ENCODE assay signal across 7 mouse cellular contexts in genomic region chr6:72362132-72363028, GRCm38 (mm10). TPM values are rescaled to one million over a fixed set of nuclear protein-coding genes. Genes with fewer than 3 reads are reported as not detected.
DNase-seq lines count a peak whose midpoint lies in the region; ATAC-seq and TF ChIP-seq lines count a peak whose summit lies in the region.

No protein-coding gene starts in this region.

- TF ChIP-seq POLR2A in small intestine, adult 2 months (IDR thresholded peaks at IDR 0.05; ENCODE audit: low read depth, low read length) = peak; percentile 93

- peaks cover 34% of the 10 kb centered on the region for H3K36me3 ChIP-seq in embryonic facial prominence, embryonic 10.5 days (replicated peaks)
- H3K36me3 ChIP-seq in intestine, postnatal 0 days (ENCODE audit: control insufficient read depth, insufficient read depth) = peaks cover 16% of the 10 kb centered on the region; the same call in 1 of the 2 replicates
- H3K36me3 ChIP-seq in midbrain, embryonic 12.5 days = peaks cover 32% of the 10 kb centered on the region
- H3K36me3 ChIP-seq in small intestine, adult 2 months (ENCODE audit: control insufficient read depth, insufficient read depth, low read length) = peaks cover 20% of the 10 kb centered on the region

- TF ChIP-seq CTCF in intestine, postnatal 0 days (IDR thresholded peaks at IDR 0.05; ENCODE audit: low read depth) = peak; percentile 64
- peak; percentile 49; the same call in 1 of the 2 replicates for TF ChIP-seq CTCF in small intestine, adult 2 months (IDR thresholded peaks at IDR 0.05; ENCODE audit: extremely low read depth, insufficient read length, insufficient replicate concordance, low read depth, low read length)

- DNase-seq in adrenal gland, postnatal 10 days = peak; percentile 96
- peak; percentile 94 for DNase-seq in embryonic facial prominence, embryonic 10.5 days (ENCODE audit: low spot score)
- DNase-seq in gonadal fat pad, adult 2 months (ENCODE audit: low read depth) = peak; percentile 91
- DNase-seq in left cerebral cortex, postnatal 4 days = peak; percentile 95

- intact Hi-C loops in left cerebral cortex, postnatal 4 days (cut with DNase I) = no loop called here

- ATAC-seq in intestine, postnatal 0 days = peak; percentile 96
- ATAC-seq in midbrain, embryonic 12.5 days (ENCODE audit: low FRiP score, low read depth) = peak; percentile 100

- peak overlapping the region; percentile 86 for H3K4me2 ChIP-seq in intestine, postnatal 0 days (replicated peaks; ENCODE audit: low read depth)
- peak overlapping the region; percentile 69 for H3K4me2 ChIP-seq in midbrain, embryonic 12.5 days (replicated peaks)

- H3K9me3 ChIP-seq in embryonic facial prominence, embryonic 10.5 days = no peaks in the 10 kb centered on the region
- H3K9me3 ChIP-seq in intestine, postnatal 0 days (ENCODE audit: control insufficient read depth) = no peaks in the 10 kb centered on the region
- no peaks in the 10 kb centered on the region for H3K9me3 ChIP-seq in midbrain, embryonic 12.5 days

- H3K4me3 ChIP-seq in embryonic facial prominence, embryonic 10.5 days = peak overlapping the region; percentile 80
- peak overlapping the region; percentile 75 for H3K4me3 ChIP-seq in intestine, postnatal 0 days (ENCODE audit: low read depth, low read length)
- peak overlapping the region; percentile 73 for H3K4me3 ChIP-seq in midbrain, embryonic 12.5 days
- peak overlapping the region; percentile 91 for H3K4me3 ChIP-seq in small intestine, adult 2 months (ENCODE audit: low read depth, low read length)

- H3K27ac ChIP-seq in embryonic facial prominence, embryonic 10.5 days (replicated peaks) = peak overlapping the region; percentile 85
- peak overlapping the region; percentile 67 for H3K27ac ChIP-seq in intestine, postnatal 0 days (ENCODE audit: low read depth, low read length)
- peak overlapping the region; percentile 70 for H3K27ac ChIP-seq in midbrain, embryonic 12.5 days (replicated peaks)
- peak overlapping the region; percentile 99 for H3K27ac ChIP-seq in small intestine, adult 2 months (ENCODE audit: insufficient read depth, low read depth, low read length)

- H3K4me1 ChIP-seq in embryonic facial prominence, embryonic 10.5 days = peaks cover 23% of the 10 kb centered on the region
- H3K4me1 ChIP-seq in intestine, postnatal 0 days (replicated peaks; ENCODE audit: control insufficient read depth, insufficient read depth, low read length) = peaks cover 5% of the 10 kb centered on the region; the same call in 1 of the 2 replicates
- peaks cover 13% of the 10 kb centered on the region for H3K4me1 ChIP-seq in midbrain, embryonic 12.5 days
- peaks cover 23% of the 10 kb centered on the region for H3K4me1 ChIP-seq in small intestine, adult 2 months (ENCODE audit: control insufficient read depth, insufficient read depth, insufficient read length, low read length)

- H3K27me3 ChIP-seq in embryonic facial prominence, embryonic 10.5 days (replicated peaks; ENCODE audit: low read depth, poor library complexity, severe bottlenecking) = no peaks in the 10 kb centered on the region
- H3K27me3 ChIP-seq in intestine, postnatal 0 days (replicated peaks; ENCODE audit: control insufficient read depth, insufficient read depth, low read length) = no peaks in the 10 kb centered on the region
- peaks cover 3% of the 10 kb centered on the region for H3K27me3 ChIP-seq in midbrain, embryonic 12.5 days
- no peaks in the 10 kb centered on the region for H3K27me3 ChIP-seq in small intestine, adult 2 months (ENCODE audit: control insufficient read depth, insufficient read depth, low read length)

- peak overlapping the region; percentile 78 for H3K9ac ChIP-seq in intestine, postnatal 0 days (ENCODE audit: low read depth, low read length)
- peak overlapping the region; percentile 76 for H3K9ac ChIP-seq in midbrain, embryonic 12.5 days (replicated peaks)

- under 1% methylated on average over 42 of the region's 42 CpGs for WGBS in embryonic facial prominence, embryonic 10.5 days
- WGBS in intestine, postnatal 0 days = under 1% methylated on average over 42 of the region's 42 CpGs
- WGBS in midbrain, embryonic 12.5 days = under 1% methylated on average over 42 of the region's 42 CpGs
- under 1% methylated on average over 42 of the region's 42 CpGs for WGBS in small intestine, adult 2 months

RNA-seq across cellular contexts. Expression of gene Rnf181, which starts 4.4 kb away (rescaled TPM):
- 100 to 1,000 TPM; 176 to 188 TPM for total RNA-seq in adrenal gland, postnatal 10 days (2021)
- polyA plus RNA-seq in embryonic facial prominence, embryonic 10.5 days (2016; fragmentation: Nextera tagmentation; extraction: Ambion mirVana) = 106 and 111 TPM in 2 replicates
- polyA plus RNA-seq in gonadal fat pad, adult 2 months (2012; rRNA removed) = 142 and 189 TPM in 2 replicates
- 122 and 132 TPM in 2 replicates for polyA plus RNA-seq in intestine, postnatal 0 days (2015; fragmentation: Nextera tagmentation; extraction: Ambion mirVana)
- total RNA-seq in left cerebral cortex, postnatal 4 days (2021) = 10 to 100 TPM; 56.5 to 57.0 TPM
- 98.1 and 98.7 TPM in 2 replicates for polyA plus RNA-seq in midbrain, embryonic 12.5 days (2016; fragmentation: Nextera tagmentation; extraction: Ambion mirVana)
- 59.5 and 97.6 TPM in 2 replicates for polyA plus RNA-seq in small intestine, adult 2 months (2012; rRNA removed)

RNA-seq across cellular contexts. Expression of gene Tmem150a, which starts 7.1 kb away (rescaled TPM):
- 10 to 100 TPM; 27.8 to 27.9 TPM for total RNA-seq in adrenal gland, postnatal 10 days (2021)
- 6.1 and 6.3 TPM in 2 replicates for polyA plus RNA-seq in embryonic facial prominence, embryonic 10.5 days (2016; fragmentation: Nextera tagmentation; extraction: Ambion mirVana)
- 19.0 and 23.6 TPM in 2 replicates for polyA plus RNA-seq in gonadal fat pad, adult 2 months (2012; rRNA removed)
- 12.4 and 14.2 TPM in 2 replicates for polyA plus RNA-seq in intestine, postnatal 0 days (2015; fragmentation: Nextera tagmentation; extraction: Ambion mirVana)
- total RNA-seq in left cerebral cortex, postnatal 4 days (2021) = 10 to 100 TPM; 28.5 to 32.2 TPM
- 7.3 and 8.2 TPM in 2 replicates for polyA plus RNA-seq in midbrain, embryonic 12.5 days (2016; fragmentation: Nextera tagmentation; extraction: Ambion mirVana)
- 16.6 and 31.8 TPM in 2 replicates for polyA plus RNA-seq in small intestine, adult 2 months (2012; rRNA removed)

RNA-seq across cellular contexts. Expression of gene 0610030E20Rik, which starts 15.3 kb away (rescaled TPM):
- total RNA-seq in adrenal gland, postnatal 10 days (2021) = 10 to 100 TPM; 26.6 to 29.5 TPM
- polyA plus RNA-seq in embryonic facial prominence, embryonic 10.5 days (2016; fragmentation: Nextera tagmentation; extraction: Ambion mirVana) = 28.0 and 28.8 TPM in 2 replicates
- polyA plus RNA-seq in gonadal fat pad, adult 2 months (2012; rRNA removed) = 16.9 and 20.3 TPM in 2 replicates
- polyA plus RNA-seq in intestine, postnatal 0 days (2015; fragmentation: Nextera tagmentation; extraction: Ambion mirVana) = 16.0 and 20.0 TPM in 2 replicates
- total RNA-seq in left cerebral cortex, postnatal 4 days (2021) = 10 to 100 TPM; 17.2 to 19.3 TPM
- polyA plus RNA-seq in midbrain, embryonic 12.5 days (2016; fragmentation: Nextera tagmentation; extraction: Ambion mirVana) = 25.4 and 29.6 TPM in 2 replicates
- polyA plus RNA-seq in small intestine, adult 2 months (2012; rRNA removed) = 6.5 and 12.7 TPM in 2 replicates

RNA-seq across cellular contexts. Expression of gene Usp39, which starts 17.4 kb away (rescaled TPM):
- total RNA-seq in adrenal gland, postnatal 10 days (2021) = 10 to 100 TPM; 28.4 to 29.3 TPM
- polyA plus RNA-seq in embryonic facial prominence, embryonic 10.5 days (2016; fragmentation: Nextera tagmentation; extraction: Ambion mirVana) = 83.4 and 85.3 TPM in 2 replicates
- polyA plus RNA-seq in gonadal fat pad, adult 2 months (2012; rRNA removed) = 24.3 and 26.5 TPM in 2 replicates
- polyA plus RNA-seq in intestine, postnatal 0 days (2015; fragmentation: Nextera tagmentation; extraction: Ambion mirVana) = 16.0 and 17.1 TPM in 2 replicates
- total RNA-seq in left cerebral cortex, postnatal 4 days (2021) = 10 to 100 TPM; 36.2 to 37.1 TPM
- polyA plus RNA-seq in midbrain, embryonic 12.5 days (2016; fragmentation: Nextera tagmentation; extraction: Ambion mirVana) = 68.9 and 72.4 TPM in 2 replicates
- polyA plus RNA-seq in small intestine, adult 2 months (2012; rRNA removed) = 5.5 and 6.8 TPM in 2 replicates

RNA-seq across cellular contexts. Expression of gene Vamp5, which starts 17.9 kb away (rescaled TPM):
- 10 to 100 TPM; 25.2 to 46.6 TPM for total RNA-seq in adrenal gland, postnatal 10 days (2021)
- polyA plus RNA-seq in embryonic facial prominence, embryonic 10.5 days (2016; fragmentation: Nextera tagmentation; extraction: Ambion mirVana) = 13.6 and 15.9 TPM in 2 replicates
- 14.8 and 17.5 TPM in 2 replicates for polyA plus RNA-seq in gonadal fat pad, adult 2 months (2012; rRNA removed)
- 14.9 and 16.6 TPM in 2 replicates for polyA plus RNA-seq in intestine, postnatal 0 days (2015; fragmentation: Nextera tagmentation; extraction: Ambion mirVana)
- total RNA-seq in left cerebral cortex, postnatal 4 days (2021) = 1 to 10 TPM; 5.9 to 8.4 TPM
- polyA plus RNA-seq in midbrain, embryonic 12.5 days (2016; fragmentation: Nextera tagmentation; extraction: Ambion mirVana) = 10.2 and 12.7 TPM in 2 replicates
- 14.8 and 19.8 TPM in 2 replicates for polyA plus RNA-seq in small intestine, adult 2 months (2012; rRNA removed)

Comparison
In these comparisons a context has a peak if more than half of its experiments do, and no peak if none do; other contexts are left out.
1. Peak in every context shown above with its lines: DNase-seq, ATAC-seq, H3K4me3 ChIP-seq and H3K27ac ChIP-seq.